Mouse (Mus musculus): ENCODE measurements around the gene Cutal. TPM values are rescaled to one million over a fixed set of nuclear protein-coding genes. Genes with fewer than 3 reads are reported as not detected.
"Not testable (repeated sequence)": the region's sequence is repeated elsewhere in the genome, so short reads cannot be mapped to it uniquely, and the experiment has no call there.

Gene Cutal
- 0.09 TPM in 1 of 2 replicates, not detected in the other for polyA plus RNA-seq (2015; fragmentation: Nextera tagmentation; extraction: Ambion mirVana)

GRCm38 (mm10) chr2:34874271-34874670 lies at the start of gene Cutal:
TSS of gene Cutal (plus strand) at chr2:34874396.
- Histone ChIP-seq H3K9ac (no peak within 1 kb of the TSS), H3K4me1 (peaks cover 13% of the 10 kb centered on the region), H3K36me3 (no peaks in the 10 kb centered on the region), H3K27ac (replicated peaks) (no peak within 1 kb of the TSS), H3K27me3 (peaks cover 29% of the 10 kb centered on the region), H3K4me2 (replicated peaks) (no peak within 1 kb of the TSS; the same call in 1 of the 2 replicates), H3K9me3 (replicated peaks) (no peaks in the 10 kb centered on the region), H3K4me3 (replicated peaks) (no peak within 1 kb of the TSS)
- no peak for ATAC-seq (ENCODE audit: insufficient number of reproducible peaks, low FRiP score, low TSS enrichment, low read depth)
- 3% methylated on average over 14 of the region's 14 CpGs for WGBS

GRCm38 (mm10) chr2:34825827-34826459 lies 48.3 kb upstream of the Cutal start, which contains the start of gene Fbxw2:
TSS of gene Fbxw2 (minus strand) at chr2:34826311.
- peak within 1 kb of the TSS; percentile 96 for H3K4me3 ChIP-seq (replicated peaks)
- H3K36me3 ChIP-seq: peaks cover 12% of the 10 kb centered on the region
- WGBS: under 1% methylated on average over 57 of the region's 57 CpGs
- peak within 1 kb of the TSS; percentile 81 for H3K27ac ChIP-seq (replicated peaks)
- ATAC-seq (ENCODE audit: insufficient number of reproducible peaks, low FRiP score, low TSS enrichment, low read depth): peak; percentile 96
- no peaks in the 10 kb centered on the region for H3K27me3 ChIP-seq
- peaks cover 13% of the 10 kb centered on the region for H3K4me1 ChIP-seq
- no peaks in the 10 kb centered on the region for H3K9me3 ChIP-seq (replicated peaks)
- peak within 1 kb of the TSS; percentile 84 for H3K4me2 ChIP-seq (replicated peaks)
- H3K9ac ChIP-seq: peak within 1 kb of the TSS; percentile 98

- Histone ChIP-seq H3K9me3 (replicated peaks) (no peaks in the 10 kb centered on the region), H3K27me3 (no peaks in the 10 kb centered on the region), H3K27ac (replicated peaks) (peak overlapping the region; percentile 81), H3K4me2 (replicated peaks) (peak overlapping the region; percentile 84), H3K4me3 (replicated peaks) (peak overlapping the region; percentile 96), H3K36me3 (peaks cover 7% of the 10 kb centered on the region; the same call in 1 of the 2 replicates), H3K9ac (peak overlapping the region; percentile 98), H3K4me1 (peaks cover 13% of the 10 kb centered on the region)
- ATAC-seq (ENCODE audit: insufficient number of reproducible peaks, low FRiP score, low TSS enrichment, low read depth): 0 out of 2 replicates have a peak, but pooled peaks have one; percentile 19
- WGBS: 35% methylated on average over 20 of the region's 21 CpGs
Measured at GRCm38 (mm10) chr2:34826460-34827231, 47.5 kb upstream of the Cutal start.

- Histone ChIP-seq H3K4me1 (peaks cover 13% of the 10 kb centered on the region), H3K9me3 (replicated peaks) (no peaks in the 10 kb centered on the region), H3K9ac (no peak overlapping the region), H3K4me2 (replicated peaks) (no peak overlapping the region), H3K4me3 (replicated peaks) (no peak overlapping the region), H3K27me3 (no peaks in the 10 kb centered on the region), H3K27ac (replicated peaks) (no peak overlapping the region), H3K36me3 (peaks cover under 1% of the 10 kb centered on the region; the same call in 1 of the 2 replicates)
- no peak for ATAC-seq (ENCODE audit: insufficient number of reproducible peaks, low FRiP score, low TSS enrichment, low read depth)
- WGBS: 81% methylated on average over 4 of the region's 4 CpGs
Measured at GRCm38 (mm10) chr2:34827591-34827990, 46.6 kb upstream of the Cutal start.

- Histone ChIP-seq H3K9me3 (replicated peaks) (no peaks in the 10 kb centered on the region), H3K36me3 (no peaks in the 10 kb centered on the region), H3K9ac (no peak overlapping the region), H3K4me1 (peaks cover 13% of the 10 kb centered on the region), H3K4me3 (replicated peaks) (no peak overlapping the region), H3K27ac (replicated peaks) (no peak overlapping the region), H3K4me2 (replicated peaks) (no peak overlapping the region), H3K27me3 (no peaks in the 10 kb centered on the region)
- no peak for ATAC-seq (ENCODE audit: insufficient number of reproducible peaks, low FRiP score, low TSS enrichment, low read depth)
- 88% methylated on average over 1 of the region's 1 CpGs for WGBS
Measured at GRCm38 (mm10) chr2:34828026-34828425, 46.2 kb upstream of the Cutal start.

GRCm38 (mm10) chr2:34830066-34830465 lies 44.1 kb upstream of the Cutal start:
- H3K27ac ChIP-seq (replicated peaks); H3K4me1 ChIP-seq; H3K4me2 ChIP-seq (replicated peaks); H3K36me3 ChIP-seq; H3K27me3 ChIP-seq; H3K4me3 ChIP-seq (replicated peaks); H3K9me3 ChIP-seq (replicated peaks); H3K9ac ChIP-seq; ATAC-seq (ENCODE audit: insufficient number of reproducible peaks, low FRiP score, low TSS enrichment, low read depth): not testable (repeated sequence)
- WGBS: 93% methylated on average over 17 of the region's 17 CpGs

- H3K4me1 ChIP-seq; ATAC-seq (ENCODE audit: insufficient number of reproducible peaks, low FRiP score, low TSS enrichment, low read depth); H3K4me2 ChIP-seq (replicated peaks); H3K36me3 ChIP-seq; H3K9ac ChIP-seq; H3K9me3 ChIP-seq (replicated peaks); H3K4me3 ChIP-seq (replicated peaks); H3K27me3 ChIP-seq; H3K27ac ChIP-seq (replicated peaks): not testable (repeated sequence)
- WGBS: 65% methylated on average over 11 of the region's 11 CpGs
Measured at GRCm38 (mm10) chr2:34832766-34833457, 41.3 kb upstream of the Cutal start, which contains the start of gene Gm34653. TSS of gene Gm34653 (plus strand) at chr2:34833007.

- Histone ChIP-seq H3K36me3 (no peaks in the 10 kb centered on the region), H3K4me1 (no peaks in the 10 kb centered on the region), H3K9me3 (replicated peaks) (no peaks in the 10 kb centered on the region), H3K4me3 (replicated peaks) (no peak overlapping the region), H3K27ac (replicated peaks) (no peak overlapping the region), H3K9ac (no peak overlapping the region), H3K4me2 (replicated peaks) (no peak overlapping the region), H3K27me3 (no peaks in the 10 kb centered on the region)
- no peak for ATAC-seq (ENCODE audit: insufficient number of reproducible peaks, low FRiP score, low TSS enrichment, low read depth)
- WGBS: 86% methylated on average over 17 of the region's 17 CpGs
Measured at GRCm38 (mm10) chr2:34833624-34834023, 40.6 kb upstream of the Cutal start.

- Histone ChIP-seq H3K36me3 (no peaks in the 10 kb centered on the region), H3K4me3 (replicated peaks) (no peak overlapping the region), H3K27ac (replicated peaks) (no peak overlapping the region), H3K9ac (no peak overlapping the region), H3K9me3 (replicated peaks) (no peaks in the 10 kb centered on the region), H3K4me2 (replicated peaks) (no peak overlapping the region), H3K4me1 (no peaks in the 10 kb centered on the region), H3K27me3 (no peaks in the 10 kb centered on the region)
- 65% methylated on average over 3 of the region's 3 CpGs for WGBS
- ATAC-seq (ENCODE audit: insufficient number of reproducible peaks, low FRiP score, low TSS enrichment, low read depth): no peak
Measured at GRCm38 (mm10) chr2:34835669-34836068, 38.5 kb upstream of the Cutal start.

GRCm38 (mm10) chr2:34840143-34840542 lies 34.1 kb upstream of the Cutal start:
- H3K27me3 ChIP-seq; ATAC-seq (ENCODE audit: insufficient number of reproducible peaks, low FRiP score, low TSS enrichment, low read depth); H3K9me3 ChIP-seq (replicated peaks); H3K27ac ChIP-seq (replicated peaks); H3K36me3 ChIP-seq; H3K4me3 ChIP-seq (replicated peaks); H3K4me2 ChIP-seq (replicated peaks); H3K4me1 ChIP-seq; H3K9ac ChIP-seq: not testable (repeated sequence)
- 74% methylated on average over 5 of the region's 5 CpGs for WGBS

GRCm38 (mm10) chr2:34841706-34842105 lies 32.5 kb upstream of the Cutal start:
- Histone ChIP-seq H3K27me3 (no peaks in the 10 kb centered on the region), H3K4me2 (replicated peaks) (no peak overlapping the region), H3K27ac (replicated peaks) (no peak overlapping the region), H3K4me3 (replicated peaks) (no peak overlapping the region), H3K4me1 (no peaks in the 10 kb centered on the region), H3K9me3 (replicated peaks) (no peaks in the 10 kb centered on the region), H3K9ac (no peak overlapping the region), H3K36me3 (no peaks in the 10 kb centered on the region)
- no peak for ATAC-seq (ENCODE audit: insufficient number of reproducible peaks, low FRiP score, low TSS enrichment, low read depth)
- 75% methylated on average over 8 of the region's 8 CpGs for WGBS

Data from embryonic facial prominence, embryonic 15.5 days (tissue).